Mouse (Mus musculus) stomach, postnatal 0 days (tissue): ENCODE measurements around the gene Clcn7.

ENCODE experiments used
- CTCF ChIP-seq: IDR thresholded peaks from 2 replicates; pipeline ENCODE4 v1.5.1; 2016; ENCODE audit warnings: antibody characterized with exemption, low read depth, mild to moderate bottlenecking, moderate library complexity
- EP300 ChIP-seq: optimal IDR thresholded peaks from 2 replicates; pipeline ENCODE3; 2016; ENCODE audit warnings: antibody characterized with exemption

- TF ChIP-seq CTCF = no peak
- no peak for TF ChIP-seq EP300
Measured at GRCm38 (mm10) chr17:25107786-25108185, 25.4 kb upstream of the Clcn7 start.
